Mouse (Mus musculus): ENCODE data around the gene Cd33. TPM values are rescaled to one million over a fixed set of nuclear protein-coding genes. Genes with fewer than 3 reads are reported as not detected.

The Cd33 gene
- 1.9 to 3.1 TPM (median 2.9 TPM) in 4 replicates for total RNA-seq (2023)

GRCm38 (mm10) chr7:43544225-43544977 is at the start of gene Cd33:
Gene Cd33, minus strand, starts transcription at chr7:43544428.

DNA sequence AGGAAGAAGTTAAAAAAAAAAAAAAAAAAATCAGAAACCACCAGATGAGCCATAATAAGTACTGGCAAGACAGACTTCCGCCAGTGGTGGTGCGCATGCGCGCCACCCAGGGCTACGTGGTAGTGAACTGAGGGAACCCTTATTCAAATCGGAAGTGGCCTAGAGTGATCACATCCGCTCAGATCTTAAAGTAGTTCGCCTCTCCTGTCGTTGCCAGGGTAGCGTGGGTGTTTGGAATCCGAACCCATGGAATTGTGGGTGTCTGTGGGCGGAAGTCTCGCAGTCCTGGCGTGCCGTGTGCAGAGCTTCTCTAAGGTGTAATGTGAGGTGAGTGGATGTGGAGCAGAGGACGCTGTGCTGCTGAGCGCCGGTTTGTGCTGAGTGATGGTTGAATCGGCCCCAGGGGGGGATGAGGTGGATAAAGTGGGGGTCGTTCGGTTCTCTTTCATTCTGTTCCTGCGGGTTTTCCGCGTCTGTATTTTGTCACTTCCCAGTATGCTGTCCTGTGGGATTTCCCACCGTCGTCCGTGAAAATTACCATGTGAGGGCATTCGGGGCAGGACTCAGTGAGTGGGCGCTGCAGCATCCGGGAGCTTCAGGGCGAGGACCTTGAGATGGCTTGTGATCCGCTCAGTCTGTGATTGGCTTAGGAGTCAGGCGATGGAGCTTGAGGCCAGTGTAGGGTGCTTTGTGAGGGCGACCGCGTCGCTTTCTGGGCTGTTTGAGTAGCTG is 35.4 kb upstream of the Cd33 start, which contains the start of gene Zfp719:
Gene Zfp719 (plus strand): TSS at position 171 of the 732 bp plus-strand sequence.

DNA sequence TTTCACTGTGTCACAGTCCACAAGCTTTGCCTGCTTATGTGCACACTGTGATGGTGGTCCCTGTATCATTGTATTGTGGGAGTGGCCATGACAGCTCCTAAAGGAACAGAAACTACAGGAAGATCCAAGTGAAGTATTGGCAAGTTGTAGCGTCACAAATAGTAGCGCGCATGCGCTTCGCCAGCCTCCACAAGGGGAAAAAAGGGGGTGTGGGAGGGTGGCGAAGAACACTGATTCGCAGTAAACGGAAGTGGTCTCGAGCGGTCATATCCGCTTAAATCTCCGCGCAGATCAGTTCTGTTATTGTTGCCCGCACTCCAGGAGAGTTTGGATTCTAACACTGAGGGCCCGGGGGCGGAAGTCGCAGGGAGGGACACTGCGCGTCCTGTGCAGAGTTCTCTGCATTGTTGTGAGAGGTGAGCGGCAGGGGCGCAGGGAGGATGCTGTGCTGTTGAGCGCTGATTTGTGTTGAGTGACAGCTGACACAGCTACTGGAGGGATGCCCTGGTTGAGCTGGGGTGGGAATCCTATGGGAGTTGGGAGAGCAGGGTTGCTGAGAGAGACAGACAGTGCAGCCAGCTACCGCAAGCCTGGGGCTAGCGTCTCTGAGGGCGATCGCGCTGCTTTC is 17.9 kb upstream of the Cd33 start, which contains the start of gene Zfp658:
Gene Zfp658 (plus strand): TSS at position 251 of the 628 bp plus-strand sequence.

GRCm38 (mm10) chr7:43489631-43490125 is 54.5 kb downstream of the Cd33 start, which contains the start of gene Iglon5:
Gene Iglon5, minus strand, starts transcription at chr7:43490075.

Other genes starting within 250 kb of the Cd33 start
- gene Zfp715, start 231.1 kb downstream of the Cd33 start, total RNA-seq (2023), result 26.4 to 30.3 TPM (median 28.8 TPM) in 4 replicates
- gene Siglecf, start 193.1 kb downstream of the Cd33 start, total RNA-seq (2023), result 0.37 to 0.39 TPM in 2 of 4 replicates, not detected in the others
- 349 to 365 TPM (median 363 TPM) in 4 replicates for gene Siglecg, start 136.2 kb downstream of the Cd33 start, total RNA-seq (2023)
- gene Lim2, start 116.8 kb downstream of the Cd33 start, total RNA-seq (2023), result not detected in 4 replicates
- 1.2 to 2.3 TPM (median 1.4 TPM) in 4 replicates for gene Nkg7, start 107.4 kb downstream of the Cd33 start, total RNA-seq (2023)
- not detected in 4 replicates for gene Cldnd2, start 103.6 kb downstream of the Cd33 start, total RNA-seq (2023)
- 34.5 to 38.9 TPM (median 38.1 TPM) in 4 replicates for gene Etfb, start 100.3 kb downstream of the Cd33 start, total RNA-seq (2023)
- gene Gm45233, start 100.3 kb downstream of the Cd33 start, total RNA-seq (2023), result 1.3 TPM in 1 of 4 replicates, not detected in the others
- 2.0 to 4.9 TPM (median 2.6 TPM) in 4 replicates for gene Vsig10l, start 81.3 kb downstream of the Cd33 start, total RNA-seq (2023)
- gene Iglon5, start 54.4 kb downstream of the Cd33 start, total RNA-seq (2023), result not detected in 4 replicates
- not detected in 4 replicates for gene 4931406B18Rik, start 38.5 kb downstream of the Cd33 start, total RNA-seq (2023)
- 2.2 to 3.0 TPM (median 2.9 TPM) in 4 replicates for gene Zfp658, start 17.8 kb upstream of the Cd33 start, total RNA-seq (2023)
- gene Zfp719, start 35.2 kb upstream of the Cd33 start, total RNA-seq (2023), result 9.0 to 13.8 TPM (median 10.3 TPM) in 4 replicates
- 0.30 to 0.34 TPM in 2 of 4 replicates, not detected in the others for gene Zfp819, start 62.7 kb upstream of the Cd33 start, total RNA-seq (2023)
- gene Ceacam18, start 90.3 kb upstream of the Cd33 start, total RNA-seq (2023), result not detected in 4 replicates
- gene Siglece, start 115.7 kb upstream of the Cd33 start, total RNA-seq (2023), result 1.2 to 2.4 TPM (median 1.6 TPM) in 4 replicates
- gene Ctu1, start 127.6 kb upstream of the Cd33 start, total RNA-seq (2023), result 4.6 to 7.3 TPM (median 5.8 TPM) in 4 replicates
- not detected in 4 replicates for gene Klk14, start 146.0 kb upstream of the Cd33 start, total RNA-seq (2023)
- not detected in 4 replicates for gene Klk13, start 168.1 kb upstream of the Cd33 start, total RNA-seq (2023)
- gene Klk12, start 224.5 kb upstream of the Cd33 start, total RNA-seq (2023), result not detected in 4 replicates
- not detected in 4 replicates for gene Klk11, start 230.2 kb upstream of the Cd33 start, total RNA-seq (2023)
- gene Klk10, start 236.6 kb upstream of the Cd33 start, total RNA-seq (2023), result not detected in 4 replicates
- gene Klk9, start 247.5 kb upstream of the Cd33 start, total RNA-seq (2023), result not detected in 4 replicates

All from B cell, adult 62 days (primary cell).